Mouse (Mus musculus): ENCODE results near the gene Eps8. TPM values are rescaled to one million over a fixed set of nuclear protein-coding genes. Genes with fewer than 3 reads are reported as not detected.

Eps8 gene
- polyA plus RNA-seq, 1 experiment from 2014 or later = 5.5 TPM

- H3K4me3 ChIP-seq = no peak overlapping the region
- H3K27ac ChIP-seq (replicated peaks) = no peak overlapping the region
- WGBS = 89% methylated on average over 8 of the region's 8 CpGs
- H3K9me3 ChIP-seq (replicated peaks) = no peaks in the 10 kb centered on the region
- peaks cover 14% of the 10 kb centered on the region for H3K4me1 ChIP-seq
- H3K36me3 ChIP-seq = no peaks in the 10 kb centered on the region
- H3K27me3 ChIP-seq (ENCODE audit: low read depth, poor library complexity, severe bottlenecking) = no peaks in the 10 kb centered on the region
- DNase-seq (ENCODE audit: low spot score) = no peak
These were observed 21.6 kb downstream of the Eps8 start for GRCm38 (mm10) chr6:137633121-137633520.

GRCm38 (mm10) chr6:137630387-137630786 lies 24.3 kb downstream of the Eps8 start:
- Histone ChIP-seq H3K4me1 (peaks cover 14% of the 10 kb centered on the region), H3K9me3 (replicated peaks) (no peaks in the 10 kb centered on the region), H3K36me3 (no peaks in the 10 kb centered on the region), H3K27me3 (ENCODE audit: low read depth, poor library complexity, severe bottlenecking) (no peaks in the 10 kb centered on the region), H3K4me3 (no peak overlapping the region), H3K27ac (replicated peaks) (peak overlapping the region; percentile 74; the same call in 1 of the 2 replicates)
- WGBS = 94% methylated on average over 13 of the region's 13 CpGs
- DNase-seq (ENCODE audit: low spot score) = no peak

GRCm38 (mm10) chr6:137629603-137630231 lies 25.0 kb downstream of the Eps8 start:
- Histone ChIP-seq H3K4me3 (no peak overlapping the region), H3K9me3 (replicated peaks) (no peaks in the 10 kb centered on the region), H3K27me3 (ENCODE audit: low read depth, poor library complexity, severe bottlenecking) (no peaks in the 10 kb centered on the region), H3K4me1 (peaks cover 14% of the 10 kb centered on the region), H3K36me3 (no peaks in the 10 kb centered on the region), H3K27ac (replicated peaks) (peak overlapping the region; percentile 74)
- 54% methylated on average over 13 of the region's 13 CpGs for WGBS
- peak; percentile 56 for DNase-seq (ENCODE audit: low spot score)

- Histone ChIP-seq H3K27ac (replicated peaks) (no peak overlapping the region), H3K4me3 (no peak overlapping the region), H3K9me3 (replicated peaks) (no peaks in the 10 kb centered on the region), H3K36me3 (no peaks in the 10 kb centered on the region), H3K27me3 (ENCODE audit: low read depth, poor library complexity, severe bottlenecking) (no peaks in the 10 kb centered on the region), H3K4me1 (peaks cover 14% of the 10 kb centered on the region)
- 93% methylated on average over 6 of the region's 6 CpGs for WGBS
- DNase-seq (ENCODE audit: low spot score) = no peak
These were observed 26.0 kb downstream of the Eps8 start for GRCm38 (mm10) chr6:137628715-137629114.

GRCm38 (mm10) chr6:137621021-137621420 lies 33.7 kb downstream of the Eps8 start:
- Histone ChIP-seq H3K27me3 (ENCODE audit: low read depth, poor library complexity, severe bottlenecking) (no peaks in the 10 kb centered on the region), H3K36me3 (no peaks in the 10 kb centered on the region), H3K4me1 (no peaks in the 10 kb centered on the region), H3K9me3 (replicated peaks) (no peaks in the 10 kb centered on the region), H3K4me3 (no peak overlapping the region), H3K27ac (replicated peaks) (no peak overlapping the region)
- DNase-seq (ENCODE audit: low spot score) = no peak
- 89% methylated on average over 2 of the region's 2 CpGs for WGBS

- H3K27ac ChIP-seq (replicated peaks) = no peak overlapping the region
- H3K36me3 ChIP-seq = no peaks in the 10 kb centered on the region
- no peak overlapping the region for H3K4me3 ChIP-seq
- H3K4me1 ChIP-seq = 0 out of 2 replicates have a peak, but pooled peaks cover 3% of the 10 kb centered on the region
- H3K9me3 ChIP-seq (replicated peaks) = no peaks in the 10 kb centered on the region
- no peaks in the 10 kb centered on the region for H3K27me3 ChIP-seq (ENCODE audit: low read depth, poor library complexity, severe bottlenecking)
- WGBS = 55% methylated on average over 4 of the region's 4 CpGs
- DNase-seq (ENCODE audit: low spot score) = no peak
These were observed 40.8 kb downstream of the Eps8 start for GRCm38 (mm10) chr6:137613903-137614302.

GRCm38 (mm10) chr6:137612071-137612547 lies 42.6 kb downstream of the Eps8 start:
- no peaks in the 10 kb centered on the region for H3K9me3 ChIP-seq (replicated peaks)
- 0 out of 2 replicates have a peak, but pooled peaks cover 3% of the 10 kb centered on the region for H3K4me1 ChIP-seq

GRCm38 (mm10) chr6:137608160-137608930 lies 46.3 kb downstream of the Eps8 start:
- DNase-seq (ENCODE audit: low spot score) = no peak
- no peaks in the 10 kb centered on the region for H3K9me3 ChIP-seq (replicated peaks)
- no peak overlapping the region for H3K27ac ChIP-seq (replicated peaks)
- no peaks in the 10 kb centered on the region for H3K4me1 ChIP-seq
- 90% methylated on average over 17 of the region's 17 CpGs for WGBS
- H3K4me3 ChIP-seq = no peak overlapping the region
- no peaks in the 10 kb centered on the region for H3K36me3 ChIP-seq
- no peaks in the 10 kb centered on the region for H3K27me3 ChIP-seq (ENCODE audit: low read depth, poor library complexity, severe bottlenecking)

More at GRCm38 (mm10) chr6:137612071-137612547, 42.6 kb downstream of the Eps8 start:
- DNase-seq (ENCODE audit: low spot score) = no peak
- WGBS = 85% methylated on average over 2 of the region's 2 CpGs
- Histone ChIP-seq H3K27ac (replicated peaks) (no peak overlapping the region), H3K4me3 (no peak overlapping the region), H3K27me3 (ENCODE audit: low read depth, poor library complexity, severe bottlenecking) (no peaks in the 10 kb centered on the region), H3K36me3 (no peaks in the 10 kb centered on the region)

GRCm38 (mm10) chr6:137606541-137606940 lies 48.1 kb downstream of the Eps8 start:
- Histone ChIP-seq H3K27me3 (ENCODE audit: low read depth, poor library complexity, severe bottlenecking) (no peaks in the 10 kb centered on the region), H3K4me1 (no peaks in the 10 kb centered on the region), H3K4me3 (no peak overlapping the region), H3K27ac (replicated peaks) (no peak overlapping the region), H3K9me3 (replicated peaks) (no peaks in the 10 kb centered on the region), H3K36me3 (no peaks in the 10 kb centered on the region)
- no peak for DNase-seq (ENCODE audit: low spot score)
- 91% methylated on average over 7 of the region's 7 CpGs for WGBS

GRCm38 (mm10) chr6:137604417-137605248 lies 50.0 kb downstream of the Eps8 start:
- no peaks in the 10 kb centered on the region for H3K27me3 ChIP-seq (ENCODE audit: low read depth, poor library complexity, severe bottlenecking)
- WGBS = 88% methylated on average over 4 of the region's 4 CpGs
- no peak overlapping the region for H3K27ac ChIP-seq (replicated peaks)
- no peak for DNase-seq (ENCODE audit: low spot score)
- no peaks in the 10 kb centered on the region for H3K4me1 ChIP-seq
- H3K36me3 ChIP-seq = no peaks in the 10 kb centered on the region
- no peak overlapping the region for H3K4me3 ChIP-seq
- no peaks in the 10 kb centered on the region for H3K9me3 ChIP-seq (replicated peaks)

GRCm38 (mm10) chr6:137598306-137598705 lies 56.4 kb downstream of the Eps8 start:
- H3K4me1 ChIP-seq = peaks cover 7% of the 10 kb centered on the region
- no peaks in the 10 kb centered on the region for H3K27me3 ChIP-seq (ENCODE audit: low read depth, poor library complexity, severe bottlenecking)
- peaks cover 5% of the 10 kb centered on the region; the same call in 1 of the 2 replicates for H3K9me3 ChIP-seq (replicated peaks)
- no peak overlapping the region for H3K27ac ChIP-seq (replicated peaks)
- H3K4me3 ChIP-seq = no peak overlapping the region
- WGBS = 13% methylated on average over 7 of the region's 7 CpGs
- DNase-seq (ENCODE audit: low spot score) = no peak
- no peaks in the 10 kb centered on the region for H3K36me3 ChIP-seq

- H3K4me3 ChIP-seq = no peak overlapping the region
- WGBS = 91% methylated on average over 8 of the region's 8 CpGs
These were observed 57.1 kb downstream of the Eps8 start for GRCm38 (mm10) chr6:137597442-137598058.

More at GRCm38 (mm10) chr6:137597442-137598058, 57.1 kb downstream of the Eps8 start:
- Histone ChIP-seq H3K9me3 (replicated peaks) (peaks cover 5% of the 10 kb centered on the region; the same call in 1 of the 2 replicates), H3K36me3 (no peaks in the 10 kb centered on the region), H3K4me1 (peaks cover 7% of the 10 kb centered on the region), H3K27me3 (ENCODE audit: low read depth, poor library complexity, severe bottlenecking) (no peaks in the 10 kb centered on the region), H3K27ac (replicated peaks) (no peak overlapping the region)
- DNase-seq (ENCODE audit: low spot score) = no peak
